Mouse (Mus musculus): ENCODE measurements at regions not wholly inside any gene's neighbourhood (a gene's known extent, or its start where the extent isn't known, plus 50 kb on each side); places are given as distances from the start of the nearest gene placed in this dataset.

GRCm38 (mm10) chr4:87667556-87668154 is 365.5 kb downstream of the Mllt3 start:
- no peak for DNase-seq (ENCODE audit: low read depth, low spot score)

- DNase-seq (ENCODE audit: low read depth, low spot score) = no peak
These were observed 368.0 kb downstream of the Mllt3 start for GRCm38 (mm10) chr4:87665149-87665548.

- DNase-seq (ENCODE audit: low read depth, low spot score) = no peak
These were observed 370.3 kb downstream of the Mllt3 start for GRCm38 (mm10) chr4:87662876-87663275.

- no peak for DNase-seq (ENCODE audit: low read depth, low spot score)
These were observed 374.8 kb downstream of the Mllt3 start for GRCm38 (mm10) chr4:87658316-87658715.

- no peak for DNase-seq (ENCODE audit: low read depth, low spot score)
These were observed 375.3 kb downstream of the Mllt3 start for GRCm38 (mm10) chr4:87657855-87658254.

- no peak for DNase-seq (ENCODE audit: low read depth, low spot score)
These were observed 379.6 kb downstream of the Mllt3 start for GRCm38 (mm10) chr4:87653440-87654165.

GRCm38 (mm10) chr4:87652314-87652934 is 380.7 kb downstream of the Mllt3 start:
- DNase-seq (ENCODE audit: low read depth, low spot score) = no peak

- DNase-seq (ENCODE audit: low read depth, low spot score) = no peak
These were observed 381.9 kb downstream of the Mllt3 start for GRCm38 (mm10) chr4:87651275-87651674.

GRCm38 (mm10) chr4:87650837-87651236 is 382.3 kb downstream of the Mllt3 start:
- no peak for DNase-seq (ENCODE audit: low read depth, low spot score)

GRCm38 (mm10) chr4:87650393-87650792 is 382.8 kb downstream of the Mllt3 start:
- no peak for DNase-seq (ENCODE audit: low read depth, low spot score)

GRCm38 (mm10) chr4:87648919-87649318 is 384.2 kb downstream of the Mllt3 start:
- no peak for DNase-seq (ENCODE audit: low read depth, low spot score)

GRCm38 (mm10) chr4:87647932-87648911 is 384.9 kb downstream of the Mllt3 start:
- DNase-seq (ENCODE audit: low read depth, low spot score) = no peak

GRCm38 (mm10) chr4:87642002-87642401 is 391.2 kb downstream of the Mllt3 start:
- DNase-seq (ENCODE audit: low read depth, low spot score) = no peak

- no peak for DNase-seq (ENCODE audit: low read depth, low spot score)
These were observed 391.6 kb downstream of the Mllt3 start for GRCm38 (mm10) chr4:87641551-87641950.

GRCm38 (mm10) chr4:87638380-87638646 is 394.9 kb downstream of the Mllt3 start:
- DNase-seq (ENCODE audit: low read depth, low spot score) = no peak

GRCm38 (mm10) chr4:87637629-87638379 is 395.4 kb downstream of the Mllt3 start:
- DNase-seq (ENCODE audit: low read depth, low spot score) = no peak

GRCm38 (mm10) chr4:87611116-87611515 is 380.8 kb upstream of the Slc24a2 start:
- DNase-seq (ENCODE audit: low read depth, low spot score) = no peak

- no peak for DNase-seq (ENCODE audit: low read depth, low spot score)
These were observed 363.4 kb upstream of the Slc24a2 start for GRCm38 (mm10) chr4:87593644-87594043.

GRCm38 (mm10) chr4:87590797-87591196 is 360.5 kb upstream of the Slc24a2 start:
- DNase-seq (ENCODE audit: low read depth, low spot score) = no peak

GRCm38 (mm10) chr4:87578164-87578563 is 347.9 kb upstream of the Slc24a2 start:
- DNase-seq (ENCODE audit: low read depth, low spot score) = no peak

GRCm38 (mm10) chr4:87570950-87571349 is 340.7 kb upstream of the Slc24a2 start:
- DNase-seq (ENCODE audit: low read depth, low spot score) = no peak
